Mouse (Mus musculus): ENCODE measurements around the gene Krtap4-8.
"Not testable (repeated sequence)": the region's sequence is repeated elsewhere in the genome, so short reads cannot be mapped to it uniquely, and the experiment has no call there.

Krtap4-8 gene

GRCm38 (mm10) chr11:99780604-99781003 is at the start of gene Krtap4-8:
Gene Krtap4-8 (minus strand): TSS chr11:99780704.
- DNase-seq (ENCODE audit: low spot score in 2 of 2), result no peak

GRCm38 (mm10) chr11:99815566-99815965 is 35.1 kb upstream of the Krtap4-8 start, which contains the start of gene Gm11564:
Gene Gm11564 (minus strand): TSS chr11:99815666.
- DNase-seq (ENCODE audit: low spot score in 2 of 2), result not testable (repeated sequence)

- not testable (repeated sequence) for DNase-seq (ENCODE audit: low spot score in 2 of 2)
These were observed 29.3 kb upstream of the Krtap4-8 start, which contains the start of gene Krtap4-13 for GRCm38 (mm10) chr11:99809792-99810191. Gene Krtap4-13 (minus strand): TSS chr11:99809892.

DNA sequence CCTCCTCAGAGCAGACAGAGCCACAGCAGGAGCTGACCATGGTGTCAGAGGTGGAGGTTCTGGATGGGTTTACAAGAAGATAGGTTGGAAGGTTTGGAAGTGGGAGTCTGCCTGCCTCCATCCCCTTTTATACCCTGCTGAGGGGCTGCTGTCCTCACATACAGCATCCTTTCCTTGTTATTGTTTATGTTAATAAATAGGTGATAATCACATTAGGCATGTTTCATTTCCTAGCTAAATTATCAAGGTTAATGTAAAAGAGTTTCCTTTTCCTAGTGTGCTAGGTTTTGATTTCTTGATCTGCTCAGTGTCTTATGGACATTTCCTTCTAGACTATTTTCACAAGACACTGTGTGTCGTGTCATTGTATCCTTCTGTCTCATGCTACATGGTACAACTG is 23.8 kb upstream of the Krtap4-8 start, which contains the start of gene Gm11554:
Gene Gm11554, minus strand, starts transcription at position 101 of the 400 bp plus-strand sequence.
- DNase-seq (ENCODE audit: low spot score in 2 of 2), result not testable (repeated sequence)

DNA sequence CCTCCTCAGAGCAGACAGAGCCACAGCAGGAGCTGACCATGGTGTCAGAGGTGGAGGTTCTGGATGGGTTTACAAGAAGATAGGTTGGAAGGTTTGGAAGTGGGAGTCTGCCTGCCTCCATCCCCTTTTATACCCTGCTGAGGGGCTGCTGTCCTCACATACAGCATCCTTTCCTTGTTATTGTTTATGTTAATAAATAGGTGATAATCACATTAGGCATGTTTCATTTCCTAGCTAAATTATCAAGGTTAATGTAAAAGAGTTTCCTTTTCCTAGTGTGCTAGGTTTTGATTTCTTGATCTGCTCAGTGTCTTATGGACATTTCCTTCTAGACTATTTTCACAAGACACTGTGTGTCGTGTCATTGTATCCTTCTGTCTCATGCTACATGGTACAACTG is 18.3 kb upstream of the Krtap4-8 start, which contains the start of gene Gm11569:
Gene Gm11569, minus strand, starts transcription at position 101 of the 400 bp plus-strand sequence.
- not testable (repeated sequence) for DNase-seq (ENCODE audit: low spot score in 2 of 2)

- no peak for DNase-seq (ENCODE audit: low spot score in 2 of 2)
These were observed 12.9 kb upstream of the Krtap4-8 start, which contains the start of gene Gm11596 for GRCm38 (mm10) chr11:99793367-99793766. Gene Gm11596 (minus strand): TSS chr11:99793467.

- DNase-seq (ENCODE audit: low spot score in 2 of 2), result not testable (repeated sequence)
These were observed 4.4 kb upstream of the Krtap4-8 start, which contains the start of gene Krtap4-9 for GRCm38 (mm10) chr11:99784900-99785299. Gene Krtap4-9 (plus strand): TSS chr11:99785200.

GRCm38 (mm10) chr11:99778401-99778800 is 2.1 kb downstream of the Krtap4-8 start:
- no peak for DNase-seq (ENCODE audit: low spot score in 2 of 2)

- DNase-seq (ENCODE audit: low spot score in 2 of 2), result not testable (repeated sequence)
These were observed 7.7 kb downstream of the Krtap4-8 start, which contains the start of gene Gm11595 for GRCm38 (mm10) chr11:99772813-99773212. Gene Gm11595 (minus strand): TSS chr11:99772913.

DNA sequence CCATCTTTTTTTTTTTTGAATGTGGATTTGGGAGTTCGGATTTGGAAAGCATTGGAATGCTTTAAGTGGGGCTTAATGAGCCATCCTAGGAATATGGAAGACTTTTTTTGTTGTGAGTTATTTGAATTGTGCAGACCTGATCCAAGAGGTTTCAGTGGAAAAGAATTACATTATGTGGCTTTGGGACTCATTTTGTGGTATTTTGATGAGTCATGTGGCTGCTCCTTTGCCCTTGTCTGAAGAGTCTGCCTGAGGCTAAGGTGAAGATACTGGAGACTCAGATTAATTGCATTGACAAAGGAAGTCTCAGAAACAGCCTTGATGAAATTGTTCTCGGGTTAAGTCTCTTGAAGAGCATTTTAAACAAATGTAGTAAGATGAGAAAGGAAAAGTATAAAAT is 12.1 kb downstream of the Krtap4-8 start:
- no peak for DNase-seq (ENCODE audit: low spot score in 2 of 2)

- no peak for DNase-seq (ENCODE audit: low spot score in 2 of 2)
These were observed 21.6 kb downstream of the Krtap4-8 start for GRCm38 (mm10) chr11:99758877-99759276.

DNA sequence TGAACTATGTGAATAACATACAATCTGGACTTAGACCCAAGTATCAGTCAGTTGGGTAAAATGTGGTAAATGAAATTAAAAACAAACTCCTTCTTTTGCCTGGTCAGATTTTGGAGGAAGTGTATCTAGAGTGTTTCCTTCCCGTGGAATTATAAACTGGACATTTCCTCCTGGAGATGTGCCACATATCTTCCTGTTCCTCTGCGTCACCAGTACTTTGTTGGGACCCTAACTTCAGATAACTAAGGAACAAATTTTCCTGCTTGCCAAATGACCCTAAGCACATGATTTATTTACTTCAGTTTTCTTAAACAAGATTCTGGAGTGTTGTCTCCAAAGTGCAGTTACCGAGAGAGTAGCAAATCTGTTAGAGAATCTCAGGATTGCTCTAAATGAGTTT is 36.5 kb downstream of the Krtap4-8 start:
- DNase-seq (ENCODE audit: low spot score in 2 of 2), result no peak

DNA sequence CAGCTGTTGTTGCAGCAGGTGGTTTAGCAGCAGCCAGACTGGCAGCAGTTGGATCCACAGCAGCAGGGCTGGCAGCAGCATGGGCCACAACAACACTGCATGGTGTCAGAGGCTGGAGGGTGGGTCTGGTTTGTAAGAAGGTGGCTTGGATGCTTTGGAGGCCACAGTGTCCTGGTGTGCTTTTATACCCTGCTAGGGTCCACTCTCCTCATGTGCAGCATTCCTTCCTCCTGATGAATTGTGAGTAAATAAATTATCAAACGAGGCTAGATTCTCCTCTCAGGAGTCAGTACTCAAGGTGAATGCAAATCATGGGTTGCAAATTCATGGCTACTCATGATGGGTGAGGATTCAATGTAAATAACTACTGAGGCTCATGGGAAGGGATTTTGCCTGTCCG is 46.3 kb downstream of the Krtap4-8 start, which contains the start of gene Gm14180:
Gene Gm14180, minus strand, starts transcription at position 101 of the 400 bp plus-strand sequence.
- DNase-seq (ENCODE audit: low spot score in 2 of 2), result no peak
